Mouse (Mus musculus): Measurements from ENCODE around the gene Cog4.

Gene Cog4

DNA sequence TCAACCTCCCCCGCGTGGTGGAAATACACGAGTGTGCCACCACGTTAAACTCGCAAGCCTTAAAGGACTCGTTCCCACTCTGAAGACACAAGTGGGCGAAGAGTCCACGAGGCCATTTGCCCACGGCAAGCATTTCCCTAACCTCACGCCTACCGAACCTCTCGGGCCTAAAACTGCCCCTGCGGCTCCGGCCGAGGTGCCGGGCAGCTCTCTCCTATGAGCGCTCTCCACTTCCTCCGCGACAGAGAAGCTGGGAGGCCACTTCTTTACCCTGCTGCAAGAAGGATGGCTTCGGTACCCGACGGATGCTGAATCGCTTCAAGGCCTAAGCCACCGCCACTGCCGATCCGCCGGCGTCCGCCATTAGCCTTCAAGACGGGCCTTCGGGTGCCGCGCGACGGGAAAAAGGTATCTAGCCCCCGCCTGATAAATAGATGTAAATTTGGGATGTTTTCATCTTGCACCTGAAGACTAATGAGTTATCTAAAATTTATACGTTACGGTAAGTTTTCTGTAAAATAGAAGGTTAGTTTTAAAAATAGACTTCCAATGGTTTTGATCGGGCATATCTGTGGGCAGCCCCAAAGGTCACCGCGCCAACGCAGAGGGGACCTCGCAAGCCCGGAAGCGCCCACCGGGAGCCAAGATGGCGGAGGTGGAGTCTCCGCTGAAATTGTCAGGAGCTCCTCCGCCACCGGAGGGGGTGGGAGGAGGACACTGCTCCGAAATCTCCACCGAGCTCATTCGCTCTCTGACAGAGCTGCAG, at the start of gene Cog4, which contains the start of gene Sf3b3:
TSS of gene Cog4 (plus strand) at position 196 of the 766 bp plus-strand sequence.
TSS of gene Sf3b3 (minus strand) at position 383 of the 766 bp plus-strand sequence.
- in situ Hi-C loops (cut with MboI, MseI) = loop anchor here (10.0 kb wide), 1 partner anchor 428 kb away; no protein-coding TSS in a partner anchor

- in situ Hi-C loops (cut with MboI, MseI) = no loop called here
Measured at GRCm38 (mm10) chr8:110797086-110797485, 49.3 kb upstream of the Cog4 start.

DNA sequence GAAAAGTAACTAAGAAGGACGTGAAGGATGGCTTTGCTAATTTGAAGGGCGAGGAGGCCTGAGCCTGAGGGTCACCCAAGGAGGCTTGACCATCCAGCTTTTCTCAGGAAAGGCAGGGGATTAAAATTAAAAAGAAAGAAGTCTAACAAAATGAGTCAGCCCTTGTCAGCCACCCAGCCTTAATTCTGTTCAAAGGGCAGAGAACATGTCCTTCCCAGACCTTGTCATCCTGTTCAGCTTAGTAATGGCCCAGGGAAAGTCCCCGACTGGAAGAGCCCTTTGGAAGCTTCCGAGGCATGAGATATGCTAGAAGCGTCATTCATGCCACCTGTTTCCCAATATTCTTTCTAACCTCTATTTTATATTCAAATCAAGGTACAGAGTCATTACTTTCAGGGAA, 43.4 kb upstream of the Cog4 start:
- in situ Hi-C loops (cut with MboI, MseI) = no loop called here

DNA sequence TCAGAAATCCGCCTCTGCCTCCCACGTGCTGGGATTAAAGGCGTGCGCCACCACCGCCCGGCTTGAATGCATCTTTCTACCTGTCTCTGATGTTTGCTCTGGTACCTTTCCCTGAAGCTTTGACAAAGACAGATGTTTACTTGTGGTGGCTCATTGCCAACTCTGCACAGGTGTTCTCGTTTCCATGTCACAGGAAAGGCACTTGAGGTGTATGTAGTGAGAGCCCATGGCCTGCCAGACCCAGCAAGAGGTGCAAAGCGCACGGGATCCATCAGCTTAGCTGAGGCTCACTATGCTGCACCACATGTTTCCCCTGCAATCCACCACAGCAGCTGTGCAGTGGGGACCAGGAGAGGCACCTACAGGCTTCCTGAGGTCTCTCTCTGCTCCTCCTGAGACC, 42.5 kb upstream of the Cog4 start:
- in situ Hi-C loops (cut with MboI, MseI) = no loop called here

- in situ Hi-C loops (cut with MboI, MseI) = no loop called here
Measured at GRCm38 (mm10) chr8:110804825-110805514, 41.4 kb upstream of the Cog4 start.

GRCm38 (mm10) chr8:110805669-110806068, 40.7 kb upstream of the Cog4 start, which contains the start of gene Il34:
Il34 (minus strand) TSS chr8:110805924.
- in situ Hi-C loops (cut with MboI, MseI) = no loop called here

- in situ Hi-C loops (cut with MboI, MseI) = no loop called here
Measured at GRCm38 (mm10) chr8:110806146-110806545, 40.3 kb upstream of the Cog4 start.

GRCm38 (mm10) chr8:110808495-110809472, 37.6 kb upstream of the Cog4 start:
- in situ Hi-C loops (cut with MboI, MseI) = no loop called here

- in situ Hi-C loops (cut with MboI, MseI) = loop anchor here (10.0 kb wide), 1 partner anchor 235 kb away; no protein-coding TSS in a partner anchor
Measured at GRCm38 (mm10) chr8:110809831-110810230, 36.6 kb upstream of the Cog4 start.

DNA sequence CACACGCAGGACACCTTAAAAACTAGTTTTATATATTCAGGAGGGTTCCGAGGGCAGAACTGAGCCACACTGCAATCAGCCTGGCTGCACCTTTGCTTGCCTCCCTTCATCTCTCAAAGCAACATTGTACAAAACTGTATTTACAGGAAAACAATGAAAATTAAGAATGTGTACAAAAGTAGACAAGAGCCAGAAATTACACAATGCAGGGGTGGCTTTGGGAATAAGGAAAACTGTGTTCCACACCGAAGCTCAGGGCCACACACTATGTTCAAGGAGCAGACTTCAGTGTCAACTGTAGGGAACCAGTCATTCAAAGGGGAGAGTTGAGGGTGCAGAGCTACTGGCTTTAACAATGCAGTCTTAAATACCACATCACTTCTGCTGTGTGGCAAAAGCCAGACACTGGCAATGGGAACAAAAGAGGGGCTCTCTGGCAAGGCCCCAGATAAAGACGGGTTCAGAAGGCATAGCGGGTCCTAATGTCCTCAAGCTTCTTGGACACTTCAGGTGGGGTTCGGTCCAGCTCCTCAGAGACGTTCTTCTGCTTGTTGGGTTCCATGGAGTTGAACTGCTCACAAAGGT, 35.8 kb upstream of the Cog4 start:
- in situ Hi-C loops (cut with MboI, MseI) = loop anchor here (10.0 kb wide), 1 partner anchor 234 kb away; no protein-coding TSS in a partner anchor

GRCm38 (mm10) chr8:110811116-110811515, 35.3 kb upstream of the Cog4 start:
- in situ Hi-C loops (cut with MboI, MseI) = loop anchor here (10.0 kb wide), 1 partner anchor 234 kb away; no protein-coding TSS in a partner anchor

GRCm38 (mm10) chr8:110811793-110812192, 34.6 kb upstream of the Cog4 start:
- in situ Hi-C loops (cut with MboI, MseI) = loop anchor here (10.0 kb wide), 1 partner anchor 233 kb away; no protein-coding TSS in a partner anchor

- in situ Hi-C loops (cut with MboI, MseI) = loop anchor here (10.0 kb wide), 1 partner anchor 232 kb away; no protein-coding TSS in a partner anchor
Measured at GRCm38 (mm10) chr8:110812349-110813080, 33.9 kb upstream of the Cog4 start.

GRCm38 (mm10) chr8:110813081-110813812, 33.2 kb upstream of the Cog4 start:
- in situ Hi-C loops (cut with MboI, MseI) = loop anchor here (10.0 kb wide), 1 partner anchor 232 kb away; no protein-coding TSS in a partner anchor

DNA sequence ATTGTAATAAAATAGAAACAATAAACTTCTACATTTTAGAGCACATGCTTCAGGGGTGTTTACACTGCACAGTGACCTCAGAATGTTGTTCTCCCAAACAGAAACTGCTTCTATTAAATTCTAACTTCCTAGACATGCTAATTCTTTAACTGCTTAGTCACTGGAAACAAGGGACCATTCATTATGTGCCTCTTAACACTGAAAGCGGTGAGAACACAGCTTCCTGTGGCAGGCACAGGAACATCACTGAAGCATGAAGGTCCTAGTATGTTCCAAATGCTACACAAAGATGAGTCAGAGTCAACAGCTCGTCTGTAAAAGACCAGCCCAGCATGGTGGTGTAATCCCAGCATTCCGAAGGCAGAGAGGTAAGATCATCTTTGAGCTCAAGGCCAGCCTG, 31.1 kb upstream of the Cog4 start:
- in situ Hi-C loops (cut with MboI, MseI) = loop anchor here (10.0 kb wide), 1 partner anchor 229 kb away; no protein-coding TSS in a partner anchor

DNA sequence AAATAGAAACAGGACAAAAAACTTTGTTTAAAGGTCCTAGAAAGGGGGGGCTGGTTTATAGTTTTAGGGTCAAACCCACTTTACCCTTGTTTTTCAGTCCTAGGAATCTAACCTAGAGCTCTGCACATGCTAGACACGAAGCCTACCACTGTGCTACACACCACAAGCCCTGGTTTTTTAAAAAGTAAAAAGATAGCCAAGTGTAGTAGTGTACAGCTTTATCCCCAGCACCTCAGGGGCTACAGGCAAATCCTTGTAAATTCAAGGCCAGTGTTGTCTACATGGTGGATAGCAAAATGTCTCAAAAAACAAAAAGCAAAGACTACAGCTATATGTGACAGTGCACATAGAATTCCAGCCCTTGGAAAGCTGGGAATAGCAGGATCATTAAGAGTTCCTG, 29.4 kb upstream of the Cog4 start:
- in situ Hi-C loops (cut with MboI, MseI) = loop anchor here (10.0 kb wide), 1 partner anchor 228 kb away; no protein-coding TSS in a partner anchor

GRCm38 (mm10) chr8:110818593-110818992, 27.8 kb upstream of the Cog4 start:
- in situ Hi-C loops (cut with MboI, MseI) = loop anchor here (10.0 kb wide), 1 partner anchor 226 kb away; no protein-coding TSS in a partner anchor

DNA sequence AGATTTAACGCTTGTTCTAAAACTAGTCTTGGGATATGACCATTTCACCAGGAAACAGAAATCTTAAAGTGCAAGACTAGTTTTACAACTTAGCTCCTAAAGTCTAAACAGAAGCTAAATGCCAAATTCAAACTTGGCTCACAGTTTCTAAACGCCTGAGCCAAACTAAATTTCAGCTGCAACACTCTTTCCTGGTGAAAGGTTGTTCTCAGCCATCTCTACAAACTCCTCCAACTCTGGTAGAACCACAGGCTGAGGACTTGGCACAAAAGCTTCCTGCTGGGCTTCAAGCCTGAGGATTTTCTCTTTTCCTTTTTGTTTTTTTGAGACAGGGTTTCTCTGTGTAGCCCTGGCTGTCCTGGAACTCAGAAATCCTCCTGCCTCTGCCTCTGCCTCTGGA, 26.1 kb upstream of the Cog4 start:
- in situ Hi-C loops (cut with MboI, MseI) = no loop called here

- in situ Hi-C loops (cut with MboI, MseI) = no loop called here
Measured at GRCm38 (mm10) chr8:110821960-110822359, 24.4 kb upstream of the Cog4 start.

Data from regulatory T cell (primary cell).